Mouse (Mus musculus): ENCODE measurements around the gene Mcl1.

GRCm38 (mm10) chr3:95621241-95621640 is 37.3 kb upstream of the Mcl1 start:
- TF ChIP-seq CTCF (conservative IDR thresholded peaks at IDR 0.05; ENCODE audit: low read length) (no peak), NANOG (IDR thresholded peaks at IDR 0.05; ENCODE audit: borderline replicate concordance, low read length) (no peak)

All from E14TG2a.4 (cell line).